In the genomic region with DNA sequence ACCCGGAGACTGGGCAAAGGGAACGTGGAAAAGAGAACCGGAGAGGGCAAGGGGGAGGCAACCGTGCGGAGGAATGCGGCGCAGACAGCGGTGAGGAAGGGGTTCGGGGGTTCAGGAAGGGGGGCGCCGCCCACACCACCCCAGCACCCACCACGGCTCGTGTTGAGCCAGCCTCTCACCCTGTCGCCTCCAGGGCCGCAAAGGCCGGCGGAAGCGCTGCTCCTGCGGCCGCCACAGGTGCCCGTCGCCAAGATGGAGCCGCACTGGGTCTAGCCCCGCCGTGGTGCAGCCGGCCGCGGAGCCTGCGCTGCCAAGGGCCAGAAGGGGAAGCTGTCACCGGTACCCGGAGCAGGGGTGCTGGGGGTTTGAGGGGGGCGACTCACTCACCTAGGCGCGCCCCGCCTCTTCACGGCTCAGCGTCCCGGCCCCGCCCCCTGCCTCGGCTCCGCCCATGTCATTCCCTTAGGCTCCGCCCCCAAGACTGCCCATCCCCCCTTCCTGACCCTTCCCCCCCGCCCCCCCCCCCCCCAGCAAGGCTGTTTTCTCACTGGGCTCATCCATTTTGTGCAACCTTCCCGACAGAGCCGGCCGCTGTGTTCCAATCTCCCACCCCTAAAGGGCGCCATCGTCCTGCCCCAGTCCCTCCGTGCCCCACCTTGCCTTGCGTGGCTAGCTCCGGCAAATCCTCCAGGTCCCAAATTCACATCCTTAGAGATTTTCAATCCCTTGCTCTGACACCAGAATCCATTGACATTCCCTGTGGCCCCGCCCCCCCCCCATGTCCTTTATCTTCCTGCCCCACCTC, we compare ENCODE assay signal across 8 mouse cellular contexts. TPM values are rescaled to one million over a fixed set of nuclear protein-coding genes. Genes with fewer than 3 reads are reported as not detected.
DNase-seq lines count a peak whose midpoint lies in the region; ATAC-seq and TF ChIP-seq lines count a peak whose summit lies in the region.

A gene (minus strand): TSS at position 423 of the 805 bp plus-strand sequence.

- ATAC-seq in forebrain, embryonic 15.5 days (replicated peaks) = peak; percentile 75
- ATAC-seq in lung, postnatal 0 days = peak; percentile 65

- WGBS in forebrain, embryonic 15.5 days = 2% methylated on average over 48 of the region's 52 CpGs
- WGBS in kidney, adult 2 months = 8% methylated on average over 45 of the region's 52 CpGs
- WGBS in lung, postnatal 0 days = 11% methylated on average over 14 of the region's 52 CpGs

- H3K9me3 ChIP-seq in forebrain, embryonic 15.5 days = no peaks in the 10 kb centered on the region
- H3K9me3 ChIP-seq in lung, postnatal 0 days (ENCODE audit: low read length) = no peaks in the 10 kb centered on the region

- TF ChIP-seq EP300 in lung, postnatal 0 days (IDR thresholded peaks at IDR 0.05) = no peak

- H3K4me2 ChIP-seq in forebrain, embryonic 15.5 days (replicated peaks) = peak within 1 kb of the TSS; percentile 88
- H3K4me2 ChIP-seq in lung, postnatal 0 days (replicated peaks; ENCODE audit: low read depth, low read length) = peak within 1 kb of the TSS; percentile 97

- no peak for TF ChIP-seq CTCF in kidney, adult 2 months (conservative IDR thresholded peaks at IDR 0.05; ENCODE audit: insufficient read depth, insufficient read length, low read depth, low read length)
- peak; percentile 16 for TF ChIP-seq CTCF in lung, postnatal 0 days (IDR thresholded peaks at IDR 0.05)

- peak within 1 kb of the TSS; percentile 38 for H3K27ac ChIP-seq in forebrain, embryonic 15.5 days (replicated peaks)
- no peak within 1 kb of the TSS for H3K27ac ChIP-seq in kidney, adult 2 months (ENCODE audit: insufficient read depth, low read depth, low read length)
- H3K27ac ChIP-seq in lung, postnatal 0 days (ENCODE audit: low read length) = no peak within 1 kb of the TSS

- peak within 1 kb of the TSS; percentile 71 for H3K9ac ChIP-seq in forebrain, embryonic 15.5 days (replicated peaks)
- H3K9ac ChIP-seq in lung, postnatal 0 days (replicated peaks; ENCODE audit: low read depth) = no peak within 1 kb of the TSS

- TF ChIP-seq POLR2A in kidney, adult 2 months (IDR thresholded peaks at IDR 0.05; ENCODE audit: low read depth, low read length) = no peak

- no peaks in the 10 kb centered on the region for H3K36me3 ChIP-seq in forebrain, embryonic 15.5 days
- no peaks in the 10 kb centered on the region for H3K36me3 ChIP-seq in kidney, adult 2 months (ENCODE audit: control insufficient read depth, insufficient read depth, low read length)
- no peaks in the 10 kb centered on the region for H3K36me3 ChIP-seq in lung, postnatal 0 days (ENCODE audit: insufficient read depth, low read length)

- 0 out of 2 replicates have a peak, but pooled peaks cover 6% of the 10 kb centered on the region for H3K4me1 ChIP-seq in forebrain, embryonic 15.5 days
- no peaks in the 10 kb centered on the region for H3K4me1 ChIP-seq in kidney, adult 2 months (ENCODE audit: control insufficient read depth, insufficient read depth, low read length)
- H3K4me1 ChIP-seq in lung, postnatal 0 days (ENCODE audit: insufficient read depth, low read depth, low read length) = 0 out of 2 replicates have a peak, but pooled peaks cover 3% of the 10 kb centered on the region

- H3K4me3 ChIP-seq in forebrain, embryonic 15.5 days = peak within 1 kb of the TSS; percentile 82
- peak within 1 kb of the TSS; percentile 64 for H3K4me3 ChIP-seq in kidney, adult 2 months (ENCODE audit: insufficient read depth, low read depth, low read length)
- H3K4me3 ChIP-seq in lung, postnatal 0 days (ENCODE audit: low read depth, low read length) = peak within 1 kb of the TSS; percentile 49

- DNase-seq in layer of hippocampus, postnatal 14 days (ENCODE audit: low spot score in 2 of 2) = peak; percentile 19 to 23
- no peak for DNase-seq in layer of hippocampus, adult 11-12 months (ENCODE audit: low spot score)
- peak; percentile 61 for DNase-seq in cerebellum, adult 11 months
- peak; percentile 14 for DNase-seq in kidney, adult 2 months
- peak; percentile 14 for DNase-seq in lung, postnatal 0 days (ENCODE audit: low spot score)
- peak; percentile 9 to 22 for DNase-seq in right cerebral cortex, adult 2 months (ENCODE audit: low spot score in 2 of 2)
- no peak for DNase-seq in c-Kit-positive CD71-positive TER-119-positive erythroid progenitor cells, embryonic 14.5 days (ENCODE audit: low spot score)

- no peaks in the 10 kb centered on the region for H3K27me3 ChIP-seq in forebrain, embryonic 15.5 days
- no peaks in the 10 kb centered on the region for H3K27me3 ChIP-seq in kidney, adult 2 months (replicated peaks; ENCODE audit: control insufficient read depth, insufficient read depth, low read length)
- no peaks in the 10 kb centered on the region for H3K27me3 ChIP-seq in lung, postnatal 0 days (replicated peaks; ENCODE audit: insufficient read depth, low read length)

RNA-seq across cellular contexts. Expression of the gene that starts here (rescaled TPM):
- total RNA-seq in layer of hippocampus, postnatal 14 days (2021) = 1 to 10 TPM; 2.7 to 7.0 TPM
- 3.8 and 3.9 TPM in 2 replicates for polyA plus RNA-seq in forebrain, embryonic 15.5 days (2015; fragmentation: Nextera tagmentation; extraction: Ambion mirVana)
- 0.11 and 0.20 TPM in 2 replicates for polyA plus RNA-seq in kidney, adult 2 months (2012; rRNA removed)
- polyA plus RNA-seq in lung, postnatal 0 days (2015; fragmentation: Nextera tagmentation; extraction: Ambion mirVana) = 0.06 and 0.08 TPM in 2 replicates

Comparison
In these comparisons a context has a peak if more than half of its experiments do, and no peak if none do; other contexts are left out.
1. DNase-seq: peak in layer of hippocampus, postnatal 14 days (2 of 2), cerebellum, adult 11 months (single experiment) and right cerebral cortex, adult 2 months (2 of 2); none in layer of hippocampus, adult 11-12 months (single experiment) and c-Kit-positive CD71-positive TER-119-positive erythroid progenitor cells, embryonic 14.5 days (single experiment).
2. Peak in DNase-seq and H3K4me3 ChIP-seq in kidney, adult 2 months; RNA of the gene not detected or under 1 TPM.
3. Peak in DNase-seq, ATAC-seq, H3K4me3 ChIP-seq and H3K4me2 ChIP-seq in lung, postnatal 0 days; RNA of the gene not detected or under 1 TPM.
4. Peak in every context shown above with its lines, with median percentiles within 50 percentile points of each other: H3K4me3 ChIP-seq.